Mouse (Mus musculus): ENCODE measurements at regions not wholly inside any gene's neighbourhood (a gene's known extent, or its start where the extent isn't known, plus 50 kb on each side); places are given as distances from the start of the nearest gene placed in this dataset.
A peak's percentile ranks its signal among the peaks of the same experiment; 100 is the strongest.
"Not testable (repeated sequence)": the region's sequence is repeated elsewhere in the genome, so short reads cannot be mapped to it uniquely, and the experiment has no call there.

DNA sequence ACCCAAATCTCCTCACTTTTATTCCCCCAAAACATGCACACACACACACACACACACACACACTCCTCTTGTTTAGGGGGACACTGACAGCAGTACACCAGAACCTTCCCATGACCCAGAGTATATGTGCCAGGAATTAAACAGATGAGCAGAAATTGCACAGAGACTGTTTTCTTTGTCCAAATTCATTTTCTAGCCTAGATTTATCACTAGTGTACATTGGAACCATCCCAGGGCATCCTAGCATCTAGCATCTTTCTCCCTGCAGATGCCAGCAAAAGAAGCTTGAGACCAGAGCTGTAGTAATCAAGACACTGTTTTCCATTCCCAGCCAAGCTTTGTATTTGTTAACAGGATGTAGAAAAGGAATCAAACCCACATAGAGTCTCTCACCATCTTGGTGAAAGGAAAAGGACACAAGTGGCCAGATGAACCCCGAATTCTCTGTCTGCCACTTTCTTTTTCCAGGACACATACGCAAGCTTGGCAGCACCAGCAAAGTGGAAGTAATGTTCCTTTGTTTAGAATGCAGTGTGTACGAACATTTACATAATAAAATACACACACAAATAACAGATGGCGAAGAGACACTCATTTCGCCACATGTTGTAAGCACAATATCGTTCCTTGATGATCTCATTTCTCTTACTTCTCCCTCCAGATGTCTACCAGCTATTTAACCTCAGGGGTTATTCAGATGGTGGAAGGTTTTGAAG, 250.3 kb upstream of the Gm11146 start:
- no peak for DNase-seq (ENCODE audit: low read depth, low spot score)

DNA sequence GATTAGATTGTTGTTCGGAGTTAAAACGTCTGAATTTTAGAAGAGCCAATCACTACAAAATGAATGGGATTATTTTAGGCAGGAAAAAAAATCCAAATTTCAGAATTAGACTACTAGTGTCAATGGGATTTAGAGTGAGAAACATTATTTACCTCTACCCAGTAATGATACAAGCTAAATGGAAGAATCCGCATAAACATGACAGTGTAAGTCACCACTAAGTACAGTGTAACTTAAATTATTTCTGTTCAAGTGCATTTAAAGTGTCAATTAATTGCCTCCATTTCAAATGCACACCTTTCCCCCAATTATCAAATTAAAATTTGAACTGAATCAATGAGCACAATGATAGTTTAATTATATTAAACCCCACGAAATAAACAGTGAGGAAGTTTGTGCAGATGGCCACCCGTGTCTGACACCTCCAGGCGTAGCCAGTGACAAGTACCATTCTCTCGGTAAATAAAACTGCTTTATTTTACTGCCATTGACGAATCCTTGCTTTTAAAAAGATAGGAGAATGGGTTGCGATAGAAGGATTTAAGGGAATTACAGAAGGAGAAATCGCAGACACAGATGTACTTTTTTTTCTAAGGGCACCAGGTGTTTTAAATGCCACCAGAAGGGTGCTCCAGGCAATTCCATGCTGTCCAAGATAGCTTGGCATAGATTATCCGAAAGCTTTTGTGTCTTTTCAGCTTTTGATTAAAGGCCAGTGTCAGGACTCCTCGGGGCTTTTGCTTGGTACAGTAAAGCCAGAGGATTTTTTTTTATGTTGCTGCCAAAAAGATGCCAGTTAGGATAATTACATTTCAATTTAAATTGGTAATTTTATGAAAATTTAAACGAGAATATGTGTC, 249.5 kb upstream of the Gm11146 start:
- DNase-seq (ENCODE audit: low read depth, low spot score): no peak

DNA sequence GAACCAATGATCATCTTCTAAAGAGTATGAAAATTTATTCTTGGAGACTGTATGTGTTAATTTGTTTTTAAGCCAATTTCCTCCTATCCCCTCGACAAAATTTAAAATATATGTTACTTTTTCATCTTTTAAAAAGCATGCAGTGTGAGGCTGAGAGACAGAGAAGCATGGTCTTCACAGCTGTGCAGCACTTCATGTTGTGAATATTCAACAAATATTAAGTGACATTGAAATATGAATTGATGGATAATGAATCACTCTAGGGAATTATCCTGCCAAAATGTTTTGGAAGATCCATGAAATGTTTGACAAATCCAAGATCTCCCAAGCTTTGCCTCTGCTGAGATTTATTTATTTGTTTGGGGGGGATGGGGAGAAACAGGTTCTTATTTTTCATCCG, 233.9 kb upstream of the Gm11146 start:
- no peak for DNase-seq (ENCODE audit: low read depth, low spot score)

DNA sequence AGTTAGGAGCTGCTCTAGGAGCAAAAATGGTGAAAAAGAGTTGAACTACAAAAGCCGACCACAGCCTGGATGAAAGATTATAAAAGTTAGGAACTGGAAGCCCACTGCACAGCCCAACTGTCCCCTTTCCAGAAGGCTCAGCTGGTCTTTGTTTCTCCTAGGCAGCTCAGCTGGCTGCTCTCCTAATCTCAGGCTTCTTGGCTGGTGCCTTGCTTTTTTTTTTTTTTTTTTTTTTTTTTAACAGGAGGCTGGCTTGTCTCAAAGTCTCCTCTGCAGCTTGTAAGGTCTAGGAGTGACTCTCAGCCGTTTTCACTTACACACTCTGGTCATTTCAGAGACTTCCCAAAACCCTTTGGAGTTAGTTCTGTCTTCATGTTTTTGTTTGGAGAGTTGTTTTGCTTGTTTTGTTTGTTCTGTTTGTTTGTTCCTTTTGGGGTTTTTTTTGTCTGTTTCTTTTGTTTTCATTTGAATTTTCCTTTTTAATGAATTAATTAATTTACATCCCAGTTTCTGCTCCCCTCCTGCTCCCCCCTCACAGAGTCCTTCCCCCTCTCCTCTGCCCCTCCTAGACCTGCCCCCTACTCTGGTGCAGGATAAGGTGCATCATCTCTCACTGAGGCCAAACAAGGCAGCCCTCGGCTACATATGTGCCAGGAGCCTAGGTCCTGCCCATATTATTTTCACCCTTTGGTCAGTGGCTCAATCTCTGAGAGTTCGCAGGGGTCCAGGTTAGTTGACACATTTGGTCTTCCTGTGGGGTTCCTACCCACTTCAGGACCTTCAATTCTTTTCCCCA, 225.6 kb upstream of the Gm11146 start:
- no peak for DNase-seq (ENCODE audit: low read depth, low spot score)

DNA sequence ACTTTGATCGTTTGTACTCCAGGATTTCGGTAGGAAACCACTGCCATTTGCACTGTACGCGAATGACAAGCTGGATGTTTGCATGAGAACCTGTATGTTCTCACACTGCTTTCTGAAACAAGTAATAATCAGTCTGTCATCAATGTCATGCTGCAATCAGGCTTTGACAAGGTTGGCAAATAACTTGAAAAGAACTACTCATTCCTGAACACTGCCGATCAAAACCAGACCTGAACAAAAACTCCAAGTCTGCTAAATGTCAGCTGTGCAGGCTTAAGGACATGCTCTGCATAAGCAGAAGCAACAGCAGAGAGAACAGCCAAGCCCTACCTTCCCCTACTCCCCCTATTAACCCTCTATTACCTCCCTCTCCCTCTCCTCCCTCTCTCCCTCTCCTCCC, 197.8 kb upstream of the Gm11146 start:
- DNase-seq (ENCODE audit: low read depth, low spot score): no peak

DNA sequence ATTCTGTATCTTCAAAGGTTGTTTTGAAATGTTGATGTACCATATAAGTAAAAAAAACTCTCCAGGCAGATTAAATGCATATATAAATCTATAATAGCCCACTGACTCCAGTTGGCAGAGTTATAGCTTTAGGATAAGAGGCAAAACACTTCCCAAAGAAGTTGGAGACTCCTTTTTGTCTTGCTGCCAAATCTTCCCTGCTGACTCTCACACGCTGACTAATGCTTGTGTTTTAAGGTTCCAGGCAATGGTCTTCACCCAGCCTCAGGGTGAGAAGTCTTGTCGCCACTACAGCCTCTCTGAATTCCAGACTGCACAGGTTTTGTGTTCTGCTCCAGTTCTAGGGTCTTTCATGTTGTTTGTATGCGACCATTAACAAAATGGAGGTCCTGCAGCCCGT, 195.0 kb upstream of the Gm11146 start:
- no peak for DNase-seq (ENCODE audit: low read depth, low spot score)

DNA sequence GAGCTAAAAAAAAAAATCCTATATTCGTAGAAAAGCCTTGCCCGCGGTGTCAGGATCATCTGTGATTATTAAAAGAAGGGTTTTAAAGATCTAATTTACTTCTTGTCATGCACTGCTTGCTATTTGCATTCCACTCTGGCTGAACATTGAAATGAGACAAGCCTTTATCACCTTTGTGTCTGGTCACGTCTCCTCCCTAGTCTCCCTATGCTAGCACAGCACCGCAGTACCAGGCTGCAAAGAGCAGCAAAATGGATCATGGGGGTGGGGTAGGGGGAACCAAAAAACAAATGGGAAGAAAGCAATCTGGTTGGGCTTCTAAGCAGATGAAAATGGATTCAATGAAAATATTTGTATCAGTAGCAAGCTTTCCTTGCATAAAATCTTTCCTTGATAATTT, 187.8 kb upstream of the Gm11146 start:
- DNase-seq (ENCODE audit: low read depth, low spot score): no peak

DNA sequence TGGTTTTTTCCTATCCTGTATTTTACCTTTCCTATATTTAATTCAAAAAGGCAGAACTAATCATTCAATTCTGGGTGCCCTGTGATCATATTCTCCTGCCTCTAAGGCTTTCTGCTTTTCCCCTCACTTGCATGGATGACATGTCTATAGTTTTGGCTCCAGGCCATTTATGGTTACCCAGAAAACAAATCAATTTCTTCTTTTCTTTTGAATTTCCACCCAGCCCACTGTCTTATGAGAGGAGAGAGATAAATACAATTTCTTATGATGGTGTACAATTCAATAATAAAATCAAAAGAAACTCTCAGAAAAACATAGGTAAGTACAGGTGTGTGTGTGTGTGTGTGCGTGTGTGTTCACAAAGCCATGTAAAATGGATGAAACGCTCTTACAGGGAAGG, 187.3 kb upstream of the Gm11146 start:
- DNase-seq (ENCODE audit: low read depth, low spot score): no peak

DNA sequence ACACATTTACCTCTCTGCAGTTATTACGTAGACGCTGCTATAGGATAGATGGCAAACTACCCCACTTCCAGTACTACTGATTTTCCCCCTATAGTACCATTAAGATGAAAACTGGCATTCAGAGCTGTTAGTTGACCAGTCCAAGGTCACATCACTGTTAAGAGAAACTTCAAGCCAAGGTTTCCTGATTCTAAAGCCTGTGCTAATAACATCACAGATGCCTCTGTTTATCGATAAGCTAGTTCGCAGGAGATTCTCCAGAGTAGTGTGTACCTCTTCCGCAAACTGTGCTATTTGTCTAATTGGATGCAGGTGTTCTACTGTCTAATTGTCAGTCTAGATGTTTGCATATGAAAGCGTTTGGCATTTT, 186.9 kb upstream of the Gm11146 start:
- no peak for DNase-seq (ENCODE audit: low read depth, low spot score)

DNA sequence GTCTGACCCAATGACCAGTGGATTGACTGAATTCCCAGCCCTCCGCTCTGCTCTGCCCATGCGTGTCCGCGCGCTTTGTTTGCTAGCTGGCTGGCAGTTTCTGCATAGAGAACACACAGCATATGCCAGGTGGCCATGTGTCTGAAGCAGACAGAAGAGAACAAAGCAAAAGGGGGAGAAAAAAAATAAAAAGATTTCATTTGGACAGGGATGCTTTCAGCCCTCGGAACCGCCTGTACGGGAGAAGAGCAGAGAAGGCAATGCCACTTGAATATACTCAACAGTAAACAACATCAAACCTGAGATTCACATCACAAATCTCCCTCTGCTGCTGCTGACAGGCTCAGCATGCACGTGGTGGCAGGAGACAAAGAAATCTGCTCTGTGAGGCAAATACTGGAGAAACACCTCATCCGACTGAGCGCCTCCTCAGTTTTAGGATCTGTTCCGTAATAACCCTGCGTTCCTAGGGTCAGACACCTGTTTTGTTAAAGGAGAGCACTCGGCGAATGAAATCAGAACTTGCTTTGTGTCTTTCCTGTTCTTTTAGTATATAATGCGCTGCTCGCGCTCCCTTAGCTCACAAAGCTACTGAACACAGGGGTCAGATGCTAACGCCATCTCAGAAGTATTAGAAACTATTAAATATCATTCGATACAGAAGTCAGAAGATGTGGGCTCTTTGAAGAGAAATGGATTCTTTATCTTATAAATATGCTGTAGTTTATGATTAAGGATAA, 186.3 kb upstream of the Gm11146 start:
- peak; percentile 34 for DNase-seq (ENCODE audit: low read depth, low spot score)

DNA sequence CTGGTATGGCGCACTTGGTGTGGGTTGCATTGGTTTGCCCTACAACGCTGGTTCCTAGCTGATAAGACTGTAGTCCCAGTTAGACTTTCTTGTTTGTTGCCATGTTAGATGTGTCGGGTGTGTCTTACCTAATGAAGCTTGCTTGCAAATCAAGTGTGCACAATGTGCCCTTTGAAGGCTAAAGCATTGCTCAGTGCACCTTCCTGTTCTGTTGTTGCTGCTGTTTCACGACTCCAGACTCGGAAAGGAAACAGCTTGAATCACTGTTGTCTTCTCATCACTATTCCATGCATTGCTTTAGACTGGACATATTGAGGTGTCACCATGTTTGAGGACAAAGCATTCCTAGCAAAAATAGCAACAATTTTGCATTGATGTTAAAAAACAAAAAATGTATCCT, 185.1 kb upstream of the Gm11146 start:
- no peak for DNase-seq (ENCODE audit: low read depth, low spot score)

DNA sequence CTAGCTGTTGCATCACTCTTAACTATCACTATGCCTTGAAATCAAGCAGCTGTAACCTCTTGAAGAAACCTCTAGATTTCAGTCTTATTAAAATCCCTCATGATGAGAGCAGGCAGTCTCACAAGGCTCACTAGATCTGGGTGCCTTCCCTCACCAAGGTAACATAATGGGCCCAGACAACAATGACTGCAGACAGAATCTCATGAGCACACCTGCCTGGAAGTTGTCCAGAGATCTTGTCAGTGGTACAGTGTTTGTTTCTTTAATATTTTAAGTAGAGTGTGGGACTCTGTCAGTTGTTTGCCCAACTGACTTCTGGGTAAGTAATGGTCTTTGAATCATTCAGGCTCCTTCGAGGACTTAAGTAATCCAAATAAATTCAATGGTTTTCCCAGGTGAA, 177.1 kb upstream of the Gm11146 start:
- no peak for DNase-seq (ENCODE audit: low read depth, low spot score)

DNA sequence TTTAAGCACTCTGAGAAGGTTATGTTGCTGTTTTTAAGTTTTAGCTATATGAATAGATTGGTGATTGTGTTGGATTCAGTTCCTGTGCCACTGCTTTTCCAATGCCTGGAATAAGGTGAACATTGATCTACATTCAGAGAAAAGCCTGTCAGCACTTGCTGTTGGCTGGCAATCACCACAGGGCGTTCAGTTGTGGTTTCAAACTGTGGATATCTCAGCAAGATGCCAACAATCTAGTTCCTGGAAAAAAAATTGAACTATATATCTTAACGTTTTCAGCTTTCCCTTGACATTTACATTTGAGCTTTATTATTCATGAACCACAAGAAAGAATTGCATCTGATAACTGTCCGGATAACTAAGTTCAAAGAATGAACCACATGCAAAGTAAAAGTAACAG, 170.2 kb upstream of the Gm11146 start:
- DNase-seq (ENCODE audit: low read depth, low spot score): no peak

DNA sequence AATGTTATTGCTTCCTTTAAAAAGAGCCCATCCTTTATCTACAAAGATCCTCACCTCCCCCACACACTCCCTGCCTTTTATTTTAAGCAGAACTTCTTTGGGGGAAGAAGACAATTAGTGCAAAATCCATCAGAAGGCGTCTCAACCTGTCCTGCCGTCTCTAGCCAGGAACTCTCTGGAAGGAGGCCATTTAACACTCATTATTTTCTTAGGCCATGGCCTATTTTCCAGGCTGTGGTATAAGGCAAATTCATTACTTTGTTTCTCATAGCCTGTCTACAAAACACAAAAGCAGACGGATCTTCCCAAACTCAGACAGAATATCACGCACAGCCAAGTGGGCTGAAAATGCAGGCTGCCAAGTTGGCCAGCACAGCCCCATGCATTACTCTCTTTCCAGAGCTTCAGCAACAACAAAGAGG, 159.0 kb upstream of the Gm11146 start:
- DNase-seq (ENCODE audit: low read depth, low spot score): no peak

DNA sequence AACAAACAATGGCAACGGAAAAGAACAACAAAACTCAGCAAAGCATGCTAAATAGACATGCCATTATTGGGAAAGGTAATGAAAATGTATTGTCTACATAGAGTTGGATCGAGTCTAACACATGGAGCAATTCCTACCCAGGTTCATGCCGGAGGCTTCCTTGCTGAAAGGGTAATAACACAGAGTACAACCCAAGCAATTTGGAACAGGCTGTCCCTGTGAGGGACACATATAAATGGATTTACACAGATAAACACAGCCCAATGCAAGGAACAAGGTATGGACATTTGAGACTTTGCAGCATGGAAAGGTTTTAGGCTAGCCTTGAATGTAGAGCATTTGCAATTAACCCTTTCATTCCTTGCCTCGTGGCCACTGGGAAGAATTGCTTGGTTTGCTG, 158.6 kb upstream of the Gm11146 start:
- no peak for DNase-seq (ENCODE audit: low read depth, low spot score)

DNA sequence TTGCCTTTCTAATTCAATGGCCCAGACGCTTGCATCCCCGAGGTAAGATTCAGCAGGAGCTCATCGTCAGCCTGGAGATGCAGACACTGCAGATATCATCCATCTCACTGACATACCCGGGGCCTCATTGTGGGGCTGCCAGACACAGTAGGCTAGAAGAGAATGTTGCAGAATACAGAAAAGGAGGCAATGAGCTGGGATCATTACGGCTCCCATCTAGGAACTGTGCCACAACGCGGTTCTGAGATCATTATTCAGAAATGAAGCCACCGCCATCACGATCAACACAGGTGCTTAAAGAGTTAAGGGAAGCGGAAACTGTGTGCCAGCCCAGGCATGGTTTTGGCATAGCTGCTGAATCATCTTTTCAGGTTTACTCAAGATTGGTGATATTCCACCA, 158.1 kb upstream of the Gm11146 start:
- no peak for DNase-seq (ENCODE audit: low read depth, low spot score)

DNA sequence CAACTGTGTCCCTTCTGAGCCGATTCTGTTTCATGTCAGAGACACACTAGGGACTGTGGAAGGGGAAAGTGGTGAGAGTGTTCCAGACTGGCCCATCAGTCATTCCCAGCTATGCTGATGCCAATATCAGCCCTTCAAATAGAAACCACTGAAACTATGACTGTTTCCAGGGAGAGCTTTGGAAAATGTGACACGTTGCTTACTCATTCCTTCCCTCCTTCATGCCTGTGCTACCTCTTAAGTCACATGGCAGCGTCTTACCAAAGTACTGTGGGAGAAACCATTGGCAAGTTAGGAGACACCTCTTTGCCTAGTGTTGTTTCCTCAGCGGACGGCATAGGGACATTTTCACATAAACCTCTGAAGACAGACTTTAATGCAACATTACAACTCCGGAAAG, 153.0 kb upstream of the Gm11146 start:
- DNase-seq (ENCODE audit: low read depth, low spot score): no peak

DNA sequence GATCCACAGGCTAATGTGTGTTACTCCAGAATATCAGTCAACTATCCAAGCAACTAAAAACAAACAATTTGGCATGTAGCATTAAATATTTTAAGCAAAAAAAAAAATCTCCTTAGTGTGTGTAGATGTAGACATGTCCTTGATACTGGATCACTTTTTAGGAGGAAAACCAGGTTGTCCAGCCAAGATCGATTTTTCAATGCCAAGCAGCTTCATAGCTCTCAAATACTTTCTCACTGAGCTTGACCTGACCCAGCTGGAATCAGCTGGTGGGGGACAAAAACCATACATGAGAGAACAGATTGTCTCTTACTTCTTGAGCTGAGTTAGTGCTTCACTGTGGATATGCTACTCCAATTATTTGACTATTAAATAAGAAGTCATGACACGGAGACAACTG, 147.6 kb upstream of the Gm11146 start:
- DNase-seq (ENCODE audit: low read depth, low spot score): no peak

DNA sequence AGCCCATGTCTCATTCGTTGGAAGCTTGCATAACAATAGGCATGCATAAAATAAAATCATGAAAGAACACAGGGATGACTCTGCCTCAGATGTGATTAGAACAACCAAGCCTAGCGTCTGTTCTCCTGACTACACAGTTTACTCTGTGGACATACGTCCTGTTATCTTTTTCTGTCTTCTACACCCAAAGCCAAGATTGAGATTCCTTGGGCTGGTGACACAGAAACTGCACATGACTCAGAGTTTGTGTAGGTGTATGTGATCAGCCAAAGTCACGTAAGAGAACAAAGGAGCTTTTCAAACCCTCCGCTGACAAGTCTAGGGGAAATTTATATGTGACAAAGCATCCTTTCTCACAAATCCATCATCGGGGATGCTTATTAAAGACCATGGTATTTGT, 141.9 kb upstream of the Gm11146 start:
- DNase-seq (ENCODE audit: low read depth, low spot score): no peak

DNA sequence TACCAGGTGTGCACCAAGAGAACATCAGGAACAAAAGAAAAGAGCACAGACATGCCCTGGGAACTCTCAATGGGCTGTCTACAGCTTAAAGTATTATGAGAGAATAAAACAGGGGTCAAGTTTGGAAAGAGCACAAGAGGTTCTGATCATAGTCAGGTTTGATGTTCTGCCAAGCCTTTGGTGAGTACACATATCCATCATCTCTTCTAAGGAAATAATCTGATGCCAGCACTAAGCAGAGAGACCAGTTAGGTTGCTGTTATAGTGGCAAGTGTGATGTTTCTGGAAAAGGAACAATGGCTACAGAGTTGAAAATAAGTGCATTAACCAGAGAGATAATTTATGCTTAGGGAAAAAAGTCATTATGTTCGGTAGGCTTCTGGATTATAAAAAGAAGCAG, 136.9 kb upstream of the Gm11146 start:
- DNase-seq (ENCODE audit: low read depth, low spot score): no peak

DNA sequence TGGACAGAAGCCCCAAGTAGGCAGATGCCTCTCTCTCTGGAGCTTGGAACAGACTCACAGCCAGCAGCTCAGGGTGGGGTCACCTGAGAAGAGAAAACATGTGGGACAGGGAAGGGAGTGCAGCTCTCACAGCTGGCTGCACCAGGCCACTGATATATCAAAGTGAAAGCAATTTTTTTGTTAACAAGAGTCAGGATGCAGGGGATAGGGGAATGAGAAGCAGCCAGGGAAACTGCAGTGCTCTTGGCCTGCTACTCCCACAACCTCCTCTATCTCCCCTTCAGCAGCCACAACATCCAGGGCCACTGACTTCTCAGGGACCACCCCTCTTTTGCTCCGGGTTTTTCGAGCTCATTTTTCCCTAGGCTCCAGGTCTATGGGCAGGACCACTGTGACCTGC, 117.5 kb upstream of the Gm11146 start:
- no peak for DNase-seq (ENCODE audit: low read depth, low spot score)

DNA sequence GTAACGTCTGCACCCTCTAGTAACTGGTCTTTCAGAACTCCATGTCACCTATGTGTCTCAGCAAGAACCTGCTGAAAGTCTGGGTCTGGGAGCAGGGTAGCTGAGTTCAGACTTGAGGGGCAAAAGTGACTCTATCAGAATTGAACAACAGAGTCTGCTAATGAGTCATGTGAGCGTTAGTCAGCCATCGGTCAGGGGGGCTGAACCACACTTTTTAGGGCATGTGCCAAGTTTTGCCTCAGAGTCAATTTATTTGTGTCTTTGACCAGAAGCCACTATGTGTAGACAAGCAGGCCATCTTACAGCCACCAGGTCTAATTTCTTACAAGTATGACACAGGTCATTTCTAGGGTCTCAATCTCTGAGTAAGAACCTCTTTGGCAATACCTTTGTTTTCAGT, 115.9 kb upstream of the Gm11146 start:
- DNase-seq (ENCODE audit: low read depth, low spot score): not testable (repeated sequence)
